In genomic region chr11:70509753-70510564, GRCm38 (mm10) we compare ENCODE assay signal across 8 mouse cellular contexts. TPM values are rescaled to one million over a fixed set of nuclear protein-coding genes. Genes with fewer than 3 reads are reported as not detected.
DNase-seq lines count a peak whose midpoint lies in the region; ATAC-seq and TF ChIP-seq lines count a peak whose summit lies in the region.

No protein-coding gene starts in this region.

- H3K4me1 ChIP-seq in cortical plate, adult 2 months (ENCODE audit: control insufficient read depth, insufficient read depth, low read length), result no peaks in the 10 kb centered on the region
- 0 out of 2 replicates have a peak, but pooled peaks cover 4% of the 10 kb centered on the region for H3K4me1 ChIP-seq in heart, embryonic 16.5 days (ENCODE audit: control insufficient read depth, insufficient read depth, low read length)

- ATAC-seq in heart, embryonic 16.5 days (replicated peaks; ENCODE audit: extremely low read depth, insufficient read depth, low FRiP score), result no peak
- no peak for ATAC-seq in erythroblast, adult 5-6 weeks (replicated peaks; ENCODE audit: low FRiP score, poor library complexity, severe bottlenecking)

- H3K4me3 ChIP-seq in C2C12 (ENCODE audit: insufficient read depth, poor library complexity, severe bottlenecking), result no peak overlapping the region
- H3K4me3 ChIP-seq in cortical plate, adult 2 months (ENCODE audit: insufficient read depth, low read length), result no peak overlapping the region
- no peak overlapping the region for H3K4me3 ChIP-seq in heart, embryonic 16.5 days (ENCODE audit: low read length)

- no peaks in the 10 kb centered on the region for H3K79me3 ChIP-seq in C2C12 (ENCODE audit: low read depth)

- no peak for TF ChIP-seq POLR2A in cortical plate, adult 2 months (IDR thresholded peaks at IDR 0.05; ENCODE audit: extremely low read depth, insufficient read depth, low read length)

- no peaks in the 10 kb centered on the region for H3K36me3 ChIP-seq in C2C12 (ENCODE audit: control insufficient read depth, insufficient read depth)
- H3K36me3 ChIP-seq in heart, embryonic 16.5 days (ENCODE audit: control insufficient read depth, insufficient read depth), result no peaks in the 10 kb centered on the region

- H3K27ac ChIP-seq in cortical plate, adult 2 months (ENCODE audit: insufficient read depth, low read length), result no peak overlapping the region
- no peak overlapping the region for H3K27ac ChIP-seq in heart, embryonic 16.5 days (ENCODE audit: low read length)

- H3K9ac ChIP-seq in heart, embryonic 16.5 days (ENCODE audit: low read length), result no peak overlapping the region

- no peak overlapping the region for H3ac ChIP-seq in C2C12 (ENCODE audit: control insufficient read depth, insufficient read length, low read depth)

- peak; percentile 37 for DNase-seq in Muller cell, postnatal 12 days (ENCODE audit: inconsistent ontology term)
- DNase-seq in kidney, postnatal 14 days, result peak; percentile 53
- peak; percentile 56 for DNase-seq in lung, postnatal 36 days
- DNase-seq in right cerebral cortex, adult 2 months (ENCODE audit: low spot score in 2 of 2), result peak; percentile 36 to 49

- H3K27me3 ChIP-seq in C2C12 (ENCODE audit: control insufficient read depth, insufficient read depth, insufficient read length), result peaks cover 48% of the 10 kb centered on the region
- peaks cover 14% of the 10 kb centered on the region for H3K27me3 ChIP-seq in heart, embryonic 16.5 days (ENCODE audit: control insufficient read depth, insufficient read depth, low read length)

- WGBS in heart, embryonic 16.5 days, result 11% methylated on average over 19 of the region's 19 CpGs

- H3K79me2 ChIP-seq in C2C12 (ENCODE audit: control insufficient read depth, insufficient read depth), result no peaks in the 10 kb centered on the region

- peak; percentile 51 for TF ChIP-seq CTCF in C2C12 (IDR thresholded peaks at IDR 0.05; ENCODE audit: control insufficient read depth, insufficient read depth, insufficient read length)
- peak; percentile 64 for TF ChIP-seq CTCF in cortical plate, adult 2 months (IDR thresholded peaks at IDR 0.05; ENCODE audit: extremely low read depth, insufficient read depth, low read length)

- H3K9me3 ChIP-seq in heart, embryonic 16.5 days (replicated peaks; ENCODE audit: control insufficient read depth, low read length), result no peaks in the 10 kb centered on the region

- 0 out of 2 replicates have a peak overlapping the region, but pooled peaks have one; percentile 23 for H3K4me2 ChIP-seq in heart, embryonic 16.5 days (ENCODE audit: low read depth, low read length)

TF ChIP-seq in C2C12, 6 proteins besides CTCF, POLR2A, EP300 and RAD21:
- no peak for TF ChIP-seq USF1 (IDR thresholded peaks at IDR 0.05; ENCODE audit: low read depth)
- no peak for TF ChIP-seq FOSL1 (IDR thresholded peaks at IDR 0.05; ENCODE audit: insufficient read depth, low read length, poor library complexity, severe bottlenecking)
- no peak for TF ChIP-seq MAX (IDR thresholded peaks at IDR 0.05)
- no peak for TF ChIP-seq CEBPB (IDR thresholded peaks at IDR 0.05; ENCODE audit: low read depth)
- TF ChIP-seq MYOG (IDR thresholded peaks at IDR 0.05; ENCODE audit: control insufficient read depth, extremely low read depth, insufficient read length), result no peak
- TF ChIP-seq MYOD1 (IDR thresholded peaks at IDR 0.05; ENCODE audit: control insufficient read depth, insufficient read length, low read depth), result no peak
TF ChIP-seq in C2C12: peak in this region for 0.

RNA-seq across cellular contexts. Expression of gene Vmo1, which starts 4.5 kb away (rescaled TPM):
- not detected for polyA plus RNA-seq in C2C12 (2012; fragmentation: generic; extraction: Trizol)
- 0.23 and 0.34 TPM in 2 replicates for polyA plus RNA-seq in cortical plate, adult 2 months (2012; rRNA removed)
- polyA plus RNA-seq in heart, embryonic 16.5 days (2015; fragmentation: Nextera tagmentation; extraction: Ambion mirVana), result 0.31 and 1.3 TPM in 2 replicates
- not detected in 2 replicates for total RNA-seq in erythroblast, adult 5-6 weeks (2015; ENCODE audit: low replicate concordance)
- total RNA-seq in erythroblast, adult 5-6 weeks (2017; ENCODE audit: low replicate concordance), result not detected in 2 replicates

RNA-seq across cellular contexts. Expression of gene Tm4sf5, which starts 4.9 kb away (rescaled TPM):
- not detected for polyA plus RNA-seq in C2C12 (2012; fragmentation: generic; extraction: Trizol)
- polyA plus RNA-seq in cortical plate, adult 2 months (2012; rRNA removed), result 0.44 and 0.95 TPM in 2 replicates
- 5.2 and 5.6 TPM in 2 replicates for polyA plus RNA-seq in heart, embryonic 16.5 days (2015; fragmentation: Nextera tagmentation; extraction: Ambion mirVana)
- total RNA-seq in erythroblast, adult 5-6 weeks (2015; ENCODE audit: low replicate concordance), result not detected in 2 replicates
- not detected in 2 replicates for total RNA-seq in erythroblast, adult 5-6 weeks (2017; ENCODE audit: low replicate concordance)

RNA-seq across cellular contexts. Expression of gene Gltpd2, which starts 9.0 kb away (rescaled TPM):
- not detected for polyA plus RNA-seq in C2C12 (2012; fragmentation: generic; extraction: Trizol)
- polyA plus RNA-seq in cortical plate, adult 2 months (2012; rRNA removed), result not detected in 2 replicates
- 0.16 and 0.37 TPM in 2 replicates for polyA plus RNA-seq in heart, embryonic 16.5 days (2015; fragmentation: Nextera tagmentation; extraction: Ambion mirVana)
- not detected in 2 replicates for total RNA-seq in erythroblast, adult 5-6 weeks (2015; ENCODE audit: low replicate concordance)
- not detected in 2 replicates for total RNA-seq in erythroblast, adult 5-6 weeks (2017; ENCODE audit: low replicate concordance)

RNA-seq across cellular contexts. Expression of gene Psmb6, which starts 15.2 kb away (rescaled TPM):
- polyA plus RNA-seq in C2C12 (2012; fragmentation: generic; extraction: Trizol), result 658 TPM
- 240 and 248 TPM in 2 replicates for polyA plus RNA-seq in cortical plate, adult 2 months (2012; rRNA removed)
- 607 and 623 TPM in 2 replicates for polyA plus RNA-seq in heart, embryonic 16.5 days (2015; fragmentation: Nextera tagmentation; extraction: Ambion mirVana)
- 33.4 and 43.5 TPM in 2 replicates for total RNA-seq in erythroblast, adult 5-6 weeks (2015; ENCODE audit: low replicate concordance)
- 55.5 and 62.5 TPM in 2 replicates for total RNA-seq in erythroblast, adult 5-6 weeks (2017; ENCODE audit: low replicate concordance)

RNA-seq across cellular contexts. Expression of gene Gm40193, which starts 22.8 kb away (rescaled TPM):
- polyA plus RNA-seq in C2C12 (2012; fragmentation: generic; extraction: Trizol), result not detected
- not detected in 2 replicates for polyA plus RNA-seq in cortical plate, adult 2 months (2012; rRNA removed)
- not detected in 2 replicates for polyA plus RNA-seq in heart, embryonic 16.5 days (2015; fragmentation: Nextera tagmentation; extraction: Ambion mirVana)
- not detected in 2 replicates for total RNA-seq in erythroblast, adult 5-6 weeks (2015; ENCODE audit: low replicate concordance)
- not detected in 2 replicates for total RNA-seq in erythroblast, adult 5-6 weeks (2017; ENCODE audit: low replicate concordance)
